Mouse (Mus musculus) forelimb bud, embryonic 11.5 days (tissue): ENCODE measurements around the gene Cyp17a1.

Experiments used
- DNase-seq: peaks from one replicate; pipeline ENCODE4 v3.0.0-alpha.2; 2012; ENCODE audit warnings: low read depth, low spot score

Cyp17a1 gene

DNA sequence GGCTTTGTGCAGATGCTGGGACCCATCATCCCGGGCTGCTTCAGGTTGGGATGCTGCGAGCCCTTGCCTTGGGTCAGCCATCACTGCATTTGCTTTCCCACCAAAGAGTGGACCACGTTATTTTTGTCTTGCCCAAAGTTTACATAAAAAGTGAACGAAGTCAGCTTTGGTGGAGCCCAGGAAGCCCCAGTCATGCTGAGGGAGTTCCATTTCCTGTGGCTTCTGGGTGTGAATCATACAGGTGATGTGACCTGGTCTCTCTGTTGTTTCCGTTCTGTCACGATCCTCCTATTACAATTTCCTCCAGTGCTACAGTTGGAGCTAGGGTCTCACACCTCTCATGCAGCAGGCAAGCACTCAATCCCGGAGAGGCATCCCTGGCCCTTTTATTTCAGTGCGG is 55.6 kb downstream of the Cyp17a1 start:
- DNase-seq, result no peak
